Mouse (Mus musculus): ENCODE measurements around the gene Tbcd. TPM values are rescaled to one million over a fixed set of nuclear protein-coding genes. Genes with fewer than 3 reads are reported as not detected.

The Tbcd gene
- 25.2 and 26.2 TPM in 2 replicates for polyA plus RNA-seq (2015; fragmentation: Nextera tagmentation; extraction: Ambion mirVana)

GRCm38 (mm10) chr11:121451753-121452635 lies at the start of gene Tbcd:
Gene Tbcd (plus strand): TSS chr11:121451949.

DNA sequence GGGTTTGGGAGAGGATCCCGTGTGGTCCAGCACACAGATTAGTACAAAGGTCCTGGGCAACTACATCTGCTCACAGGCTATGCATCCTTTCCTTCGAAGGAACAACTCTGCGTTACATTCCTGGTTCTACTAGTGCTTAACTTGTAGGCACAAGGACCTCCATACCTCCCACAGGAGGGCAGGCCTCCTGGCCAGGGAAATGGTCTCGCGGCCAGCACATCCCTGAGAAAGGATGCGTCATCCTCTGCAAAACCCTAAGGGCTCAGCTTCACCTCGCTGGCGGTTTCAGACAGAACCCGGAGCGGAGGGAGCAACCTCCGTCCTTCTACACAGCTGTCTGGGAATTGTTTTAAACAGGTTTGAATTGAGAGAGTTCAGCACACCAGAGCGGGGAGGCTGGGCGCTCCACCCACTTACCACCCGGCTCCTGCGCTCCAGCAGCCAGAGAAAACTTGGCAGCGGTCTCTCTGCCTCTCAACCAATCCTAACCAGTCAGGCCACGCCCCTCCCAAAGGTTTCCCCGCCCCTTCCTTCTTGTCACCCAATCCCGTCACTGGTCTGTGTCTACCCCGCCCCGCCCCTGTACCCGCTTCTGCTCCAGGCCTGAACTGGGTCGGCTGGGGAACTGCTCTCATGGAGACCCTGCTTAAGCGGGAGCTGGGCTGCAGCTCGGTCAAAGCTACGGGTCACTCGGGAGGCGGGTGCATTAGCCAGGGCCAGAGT lies 30.8 kb upstream of the Tbcd start, which contains the start of gene Fn3krp:
Fn3krp (plus strand) TSS at position 572 of the 723 bp plus-strand sequence.

DNA sequence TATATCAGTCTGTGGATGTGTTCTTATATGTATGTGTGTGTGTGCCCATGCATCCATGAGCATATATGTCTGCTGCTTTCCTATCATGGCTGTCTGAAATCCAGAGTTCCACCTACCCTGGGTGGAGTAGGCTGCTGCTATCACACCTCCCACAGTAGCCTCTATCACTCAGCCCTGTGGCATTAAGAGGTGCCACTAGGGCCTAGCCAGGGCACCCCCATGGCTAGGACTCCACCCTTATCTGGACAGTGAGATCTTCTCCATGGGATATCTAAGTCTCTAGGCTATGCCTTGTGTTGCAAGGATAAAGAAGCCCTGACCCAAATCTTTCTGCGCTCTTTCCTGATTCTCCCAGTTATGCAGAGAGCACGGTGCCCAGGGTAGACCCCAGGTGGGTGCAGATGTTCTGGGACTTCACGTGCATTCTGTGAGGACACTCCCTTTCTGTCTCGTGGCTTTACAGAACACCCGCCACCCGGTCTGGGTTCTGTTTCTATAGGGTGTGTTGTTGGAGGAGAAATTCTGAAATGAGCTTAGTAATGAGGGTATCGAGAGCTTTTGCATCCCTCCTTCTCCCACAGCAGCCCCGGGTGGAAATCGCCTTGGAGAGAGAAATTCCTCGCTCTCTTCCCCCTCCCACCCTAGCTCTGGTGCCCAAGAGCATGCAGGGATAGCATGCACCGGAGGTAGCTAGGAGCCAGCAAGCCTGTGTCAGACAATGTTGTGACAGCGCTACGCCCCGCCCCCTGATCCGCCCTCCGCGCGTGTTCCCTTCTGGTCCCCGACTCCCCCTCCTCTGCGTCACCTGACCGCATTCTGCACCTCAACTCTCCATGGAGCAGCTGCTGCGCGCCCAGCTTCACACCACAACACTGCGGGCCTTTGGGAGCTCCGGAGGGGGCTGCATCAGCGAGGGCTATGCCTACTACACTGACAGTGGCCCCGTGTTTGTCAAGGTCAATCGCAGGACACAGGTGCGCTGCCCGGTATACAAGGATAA lies 17.3 kb upstream of the Tbcd start, which contains the start of gene Fn3k:
Fn3k (plus strand) TSS at position 758 of the 1,000 bp plus-strand sequence.

GRCm38 (mm10) chr11:121519131-121519530 lies 67.4 kb downstream of the Tbcd start, which contains the start of gene Zfp750:
Gene Zfp750 (minus strand): TSS chr11:121519333.

Other genes starting within 250 kb of the Tbcd start
- gene Hexdc, start 247.5 kb upstream of the Tbcd start, polyA plus RNA-seq (2015; fragmentation: Nextera tagmentation; extraction: Ambion mirVana): 3.8 TPM in 2 replicates
- 14.7 and 15.4 TPM in 2 replicates for gene Ogfod3, start 247.2 kb upstream of the Tbcd start, polyA plus RNA-seq (2015; fragmentation: Nextera tagmentation; extraction: Ambion mirVana)
- 28.1 and 31.3 TPM in 2 replicates for gene Cybc1, start 222.6 kb upstream of the Tbcd start, polyA plus RNA-seq (2015; fragmentation: Nextera tagmentation; extraction: Ambion mirVana)
- 56.7 and 66.8 TPM in 2 replicates for gene Narf, start 214.7 kb upstream of the Tbcd start, polyA plus RNA-seq (2015; fragmentation: Nextera tagmentation; extraction: Ambion mirVana)
- gene Foxk2, start 192.0 kb upstream of the Tbcd start, polyA plus RNA-seq (2015; fragmentation: Nextera tagmentation; extraction: Ambion mirVana): 4.7 and 5.0 TPM in 2 replicates
- 26.8 and 35.3 TPM in 2 replicates for gene Wdr45b, start 97.5 kb upstream of the Tbcd start, polyA plus RNA-seq (2015; fragmentation: Nextera tagmentation; extraction: Ambion mirVana)
- 1.3 and 2.7 TPM in 2 replicates for gene Rab40b, start 63.7 kb upstream of the Tbcd start, polyA plus RNA-seq (2015; fragmentation: Nextera tagmentation; extraction: Ambion mirVana)
- gene Fn3krp, start 30.5 kb upstream of the Tbcd start, polyA plus RNA-seq (2015; fragmentation: Nextera tagmentation; extraction: Ambion mirVana): 29.8 and 35.5 TPM in 2 replicates
- gene Fn3k, start 17.0 kb upstream of the Tbcd start, polyA plus RNA-seq (2015; fragmentation: Nextera tagmentation; extraction: Ambion mirVana): 40.1 and 43.0 TPM in 2 replicates
- 0.44 and 0.48 TPM in 2 replicates for gene Zfp750, start 67.4 kb downstream of the Tbcd start, polyA plus RNA-seq (2015; fragmentation: Nextera tagmentation; extraction: Ambion mirVana)
- gene B3gntl1, start 221.2 kb downstream of the Tbcd start, polyA plus RNA-seq (2015; fragmentation: Nextera tagmentation; extraction: Ambion mirVana): 3.1 and 4.3 TPM in 2 replicates
- 9.2 and 11.9 TPM in 2 replicates for gene Metrnl, start 249.6 kb downstream of the Tbcd start, polyA plus RNA-seq (2015; fragmentation: Nextera tagmentation; extraction: Ambion mirVana)

Data from spleen, postnatal 0 days (tissue).